Mouse (Mus musculus) right cerebral cortex, postnatal 4 days (tissue): ENCODE measurements around the gene Myo3b.

Experiments used
- DNase-seq: peaks from one replicate; pipeline ENCODE4 v3.0.0-alpha.2; 2022

Myo3b gene

DNA sequence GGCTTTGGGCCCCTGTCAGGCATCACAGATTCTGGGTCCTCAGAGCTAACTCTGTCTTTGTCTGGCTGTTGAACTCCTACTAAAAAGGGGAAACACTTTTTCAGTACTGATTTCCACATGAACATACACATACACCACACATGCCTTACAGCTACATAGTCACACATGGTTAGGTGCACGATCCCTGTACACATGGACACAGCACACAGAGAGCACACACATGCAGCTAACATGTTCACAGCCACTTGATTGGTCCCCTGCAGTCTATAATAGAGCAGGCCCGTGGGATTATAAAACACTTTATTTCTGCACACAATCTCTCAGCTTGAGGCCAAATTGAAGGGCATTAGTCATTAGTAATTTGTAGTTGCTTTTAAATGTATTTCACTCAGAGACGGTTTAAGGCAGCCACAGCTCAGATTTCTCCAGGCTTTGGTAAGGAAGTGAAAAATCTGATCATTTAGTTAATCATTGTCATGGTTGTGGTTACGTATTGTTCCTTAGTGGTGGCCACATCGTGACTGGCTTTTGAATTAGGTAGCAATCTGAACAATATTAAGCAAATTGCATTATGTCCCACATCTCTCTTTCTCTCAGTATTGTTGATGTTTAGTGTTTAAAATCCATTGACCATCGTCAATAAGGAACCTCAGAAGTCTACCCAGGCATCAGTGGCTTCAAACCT lies 27.6 kb downstream of the Myo3b start:
- DNase-seq = no peak

GRCm38 (mm10) chr2:70069861-70070260 lies 30.9 kb downstream of the Myo3b start:
- DNase-seq = no peak

DNA sequence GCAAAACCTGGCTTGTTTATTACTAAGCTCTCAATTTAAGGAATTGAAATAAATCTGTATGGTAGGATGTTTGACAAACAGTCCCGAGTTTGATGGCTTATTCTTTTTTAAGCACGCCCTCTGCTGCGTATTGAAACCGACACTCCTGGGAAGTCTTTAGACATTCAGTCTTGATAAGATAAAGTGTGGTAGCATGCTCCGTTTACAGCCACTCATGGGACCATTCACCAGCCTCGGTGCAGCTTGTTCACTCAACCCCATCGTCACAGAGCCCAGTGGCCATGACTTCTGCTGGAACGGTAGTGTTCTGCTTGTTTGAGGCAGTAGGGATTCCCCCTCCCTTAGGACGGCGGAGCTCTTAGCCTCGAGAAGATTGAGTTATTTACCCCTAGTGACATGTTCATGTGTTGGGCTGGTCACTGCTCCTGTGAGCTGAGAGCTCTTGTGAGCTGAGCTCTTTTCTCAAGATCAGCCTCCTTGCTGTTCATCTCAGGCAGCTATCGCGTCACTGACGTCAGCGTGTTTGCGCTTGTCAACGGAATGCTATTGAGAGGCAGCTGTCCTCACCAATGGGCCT lies 44.6 kb downstream of the Myo3b start:
- DNase-seq = no peak

GRCm38 (mm10) chr2:70091261-70091660 lies 52.3 kb downstream of the Myo3b start:
- DNase-seq = no peak

- DNase-seq = no peak
These were observed 53.0 kb downstream of the Myo3b start for GRCm38 (mm10) chr2:70091801-70092522.

DNA sequence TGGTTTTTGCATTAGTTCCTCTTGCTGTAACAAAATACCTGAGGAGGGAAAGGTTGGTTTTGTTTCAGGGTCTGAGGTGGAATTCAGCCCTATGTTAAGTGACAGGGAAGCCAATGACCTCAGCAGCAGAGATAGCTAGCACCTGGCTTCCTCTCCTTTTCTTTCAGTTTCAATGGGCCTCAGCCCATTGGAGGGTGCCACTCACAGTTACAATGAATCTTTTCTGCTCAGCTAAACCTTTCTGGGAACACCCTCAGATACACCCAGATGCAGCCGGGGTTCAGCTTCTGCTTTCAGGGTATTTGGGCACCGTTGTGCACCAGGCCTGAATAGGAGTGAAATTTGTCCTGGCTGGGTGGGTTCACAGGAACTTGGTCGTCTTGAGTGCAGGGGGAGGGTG lies 53.7 kb downstream of the Myo3b start:
- DNase-seq = no peak

DNA sequence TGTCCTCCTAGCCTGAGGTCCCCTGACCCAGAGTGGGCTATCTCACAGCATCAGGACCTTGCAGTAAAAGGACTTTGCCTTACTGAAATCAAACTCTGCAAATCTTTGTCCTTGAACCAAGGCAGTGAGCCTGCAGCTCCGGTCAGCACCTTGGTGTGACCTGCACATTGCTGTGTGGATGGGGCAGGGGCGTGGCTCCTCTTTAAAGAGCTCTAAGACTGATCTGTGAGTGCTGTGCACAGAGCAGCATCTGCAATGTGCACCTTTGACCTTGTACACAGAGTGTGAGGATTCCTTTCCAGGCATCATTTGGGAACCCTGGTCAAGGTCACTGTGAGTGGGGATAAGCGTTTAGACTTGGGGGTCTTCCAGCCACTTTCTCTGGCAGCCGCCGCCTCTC lies 55.5 kb downstream of the Myo3b start:
- DNase-seq = no peak

DNA sequence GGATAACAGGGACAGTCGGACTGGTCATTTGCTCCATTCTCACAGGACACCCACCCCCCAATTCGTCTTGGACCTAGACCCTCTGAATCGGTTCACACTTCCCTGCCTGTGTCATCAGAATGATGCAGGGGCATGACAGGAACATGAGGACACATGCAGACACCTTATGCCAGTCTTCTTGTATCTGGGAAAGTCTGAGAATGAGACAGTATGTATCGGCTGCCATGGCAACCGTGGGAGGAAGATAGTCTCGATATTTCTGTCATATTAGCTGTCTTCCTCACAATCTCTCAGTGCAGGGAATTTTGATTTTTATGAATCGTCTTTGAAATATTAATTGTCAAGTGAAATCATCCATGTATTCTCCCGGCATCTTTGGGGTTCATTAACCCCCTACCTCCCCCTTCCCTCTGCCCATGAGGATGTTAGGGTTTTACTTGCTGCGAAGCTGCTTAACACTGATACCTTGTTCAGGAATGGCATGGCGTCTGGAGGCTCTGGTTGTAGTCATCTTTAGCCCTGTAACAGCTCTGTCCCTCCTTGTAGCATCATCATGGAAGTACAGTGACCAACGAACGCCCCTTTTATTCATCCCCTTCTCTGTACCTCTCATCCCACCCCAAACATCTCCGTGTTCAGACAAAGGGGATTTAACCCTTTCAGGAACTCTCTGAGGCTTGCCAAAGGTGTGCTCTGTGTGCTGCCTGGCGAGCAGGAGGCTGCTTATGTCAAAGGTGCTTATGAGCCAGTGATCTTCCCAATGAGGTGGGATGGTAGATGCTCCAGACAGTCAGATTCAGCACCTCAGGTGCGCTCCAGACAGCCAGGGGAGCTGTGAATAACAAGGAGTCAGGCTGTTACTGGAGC lies 58.5 kb downstream of the Myo3b start:
- DNase-seq = peak; percentile 44

GRCm38 (mm10) chr2:70099459-70099858 lies 60.5 kb downstream of the Myo3b start:
- no peak for DNase-seq

DNA sequence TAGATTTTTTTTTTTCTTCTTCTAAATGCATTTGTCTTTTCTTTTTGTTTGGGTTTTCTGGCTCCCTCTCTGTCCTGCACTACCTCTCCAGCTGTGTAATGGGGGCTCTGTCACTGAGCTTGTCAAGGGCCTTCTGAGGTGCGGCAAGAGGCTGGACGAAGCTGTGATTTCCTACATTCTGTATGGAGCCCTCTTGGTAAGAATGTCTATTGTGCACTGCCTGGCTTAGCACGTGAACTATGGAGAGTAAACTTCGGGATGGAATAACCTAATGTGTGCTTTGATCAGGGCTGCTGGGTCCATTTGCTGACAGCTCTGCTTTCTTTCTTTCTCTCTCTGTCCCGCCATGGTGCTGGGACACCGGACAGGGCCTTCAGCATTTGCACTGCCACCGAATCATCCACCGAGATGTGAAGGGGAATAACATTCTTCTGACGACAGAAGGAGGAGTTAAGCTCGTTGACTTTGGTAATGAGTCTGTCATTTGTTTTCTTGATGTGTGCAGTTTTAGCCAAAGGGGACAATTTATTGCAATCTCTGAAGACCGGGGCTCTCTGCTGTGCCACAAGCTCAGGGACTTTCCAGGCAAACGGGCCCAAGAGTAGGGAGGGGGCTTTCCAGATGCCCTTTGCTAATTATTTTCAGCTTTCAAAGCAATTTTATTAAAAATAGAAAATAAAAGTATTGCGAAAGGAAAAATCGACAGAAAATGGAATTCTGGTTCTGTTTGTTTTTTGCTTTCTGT lies 66.5 kb downstream of the Myo3b start:
- no peak for DNase-seq

GRCm38 (mm10) chr2:70109010-70109409 lies 70.1 kb downstream of the Myo3b start:
- DNase-seq = no peak

- DNase-seq = no peak
These were observed 75.2 kb downstream of the Myo3b start for GRCm38 (mm10) chr2:70113798-70114782.

DNA sequence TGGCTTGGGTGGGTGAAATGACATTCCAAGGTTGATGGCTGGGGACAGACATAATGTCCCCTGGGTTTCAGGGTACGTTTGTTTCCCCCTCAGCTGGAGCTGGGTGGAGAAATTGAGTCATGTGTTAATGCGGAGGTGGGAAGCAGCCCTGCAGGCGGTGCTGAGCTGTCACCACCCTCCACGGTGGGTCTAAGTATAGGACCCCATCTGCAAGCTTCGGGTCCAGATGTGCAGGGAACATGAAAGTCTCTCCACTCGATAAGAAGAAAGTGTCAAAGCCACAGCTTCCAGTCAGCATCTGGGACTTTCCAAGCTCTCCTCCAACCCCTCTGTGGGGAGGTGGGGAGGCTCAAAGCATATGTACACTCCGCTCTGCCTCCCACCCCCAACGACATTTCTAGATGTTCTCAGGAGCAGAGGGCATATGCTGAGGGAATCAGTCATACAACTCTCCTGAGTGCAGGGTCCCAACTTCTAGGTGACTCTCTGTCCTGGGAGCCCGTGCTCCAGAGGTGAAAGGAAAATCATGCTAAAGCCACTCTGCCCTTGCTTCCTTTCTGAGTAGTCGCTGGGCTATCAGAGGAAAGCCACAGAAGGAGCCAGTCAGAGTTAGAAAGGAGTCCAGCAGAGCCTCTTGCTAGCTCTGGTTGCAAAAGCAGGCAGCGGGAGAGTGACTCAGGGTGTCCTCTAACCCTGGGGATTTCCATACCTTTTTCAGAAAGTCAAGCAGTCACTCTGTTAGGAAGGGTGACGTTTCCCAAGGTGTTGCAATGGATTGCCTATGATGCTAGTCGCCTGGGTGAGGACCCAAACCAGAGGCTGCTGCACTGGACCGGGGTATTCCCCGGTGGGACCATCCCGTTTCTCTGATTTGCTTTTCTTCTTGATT lies 79.7 kb downstream of the Myo3b start:
- DNase-seq = no peak

GRCm38 (mm10) chr2:70119265-70119663 lies 80.3 kb downstream of the Myo3b start:
- no peak for DNase-seq

DNA sequence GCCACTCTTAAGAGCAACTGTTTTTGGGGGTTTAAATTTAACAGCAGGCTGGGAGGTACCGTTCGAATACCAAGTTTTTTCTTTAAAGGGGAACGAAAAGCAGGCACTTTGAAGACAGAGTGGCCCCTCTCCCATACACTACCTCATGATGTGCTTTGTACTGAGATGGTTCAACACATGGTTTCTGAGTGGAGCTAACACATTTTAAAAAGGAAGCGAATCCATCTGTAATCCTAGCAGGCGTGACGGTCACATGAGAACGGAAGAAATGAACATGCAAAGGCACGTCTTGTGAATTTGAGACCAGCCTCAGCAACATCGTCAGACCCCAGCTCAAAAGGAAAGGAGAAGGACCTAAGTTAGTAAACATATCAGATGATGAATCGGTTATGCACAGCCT lies 87.4 kb downstream of the Myo3b start:
- DNase-seq = no peak

- DNase-seq = peak; percentile 98
These were observed 87.9 kb downstream of the Myo3b start for GRCm38 (mm10) chr2:70126783-70127182.

GRCm38 (mm10) chr2:70127351-70128148 lies 88.6 kb downstream of the Myo3b start:
- peak; percentile 40 for DNase-seq

DNA sequence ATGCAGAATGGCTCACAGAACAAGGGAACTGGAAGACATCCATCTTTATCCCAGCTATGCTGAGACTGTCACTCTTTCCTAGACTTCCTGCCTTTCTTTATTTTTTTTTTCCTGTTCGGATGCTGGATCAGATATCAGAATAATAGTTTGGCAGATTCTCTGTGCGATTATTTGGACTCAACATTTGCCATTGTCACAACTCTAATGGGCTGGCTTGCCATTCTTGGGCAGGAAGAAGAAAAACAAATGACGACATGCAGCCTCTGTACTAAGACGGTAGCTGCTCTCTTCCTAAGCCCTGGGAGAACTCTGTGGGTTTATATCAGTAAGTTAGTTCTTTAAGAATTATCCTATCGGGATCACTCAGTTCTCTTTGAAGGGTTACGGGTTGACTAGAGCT lies 89.7 kb downstream of the Myo3b start:
- no peak for DNase-seq

GRCm38 (mm10) chr2:70129566-70129965 lies 90.6 kb downstream of the Myo3b start:
- DNase-seq = no peak
